ENCODE assay signal across 18 mouse cellular contexts in genomic region chr8:60071610-60072009, GRCm38 (mm10).
"Had no signal": no experiment of that assay in that cellular context is flagged by ENCODE, and none has a peak within 500 bp of the region (broad histone marks: within the 10 kb centered on the region; RNA-seq: fewer than 3 reads in every experiment).

No protein-coding gene starts in this region.

- H3K4me2 ChIP-seq: liver, embryonic 15.5 days; lung, embryonic 15.5 days; midbrain, embryonic 12.5 days; neural tube, embryonic 12.5 days; stomach, embryonic 15.5 days had no signal

- H3K4me1 ChIP-seq: liver, embryonic 15.5 days; lung, embryonic 15.5 days; megakaryocyte, embryonic 14.5 days; midbrain, embryonic 12.5 days; neural tube, embryonic 12.5 days; stomach, embryonic 15.5 days had no signal

- H3K27me3 ChIP-seq: liver, embryonic 15.5 days; lung, embryonic 15.5 days; megakaryocyte, embryonic 14.5 days; midbrain, embryonic 12.5 days; neural tube, embryonic 12.5 days; stomach, embryonic 15.5 days had no signal

- H3K27ac ChIP-seq: liver, embryonic 15.5 days; lung, embryonic 15.5 days; macrophage; midbrain, embryonic 12.5 days; neural tube, embryonic 12.5 days; stomach, embryonic 15.5 days; stomach, postnatal 0 days had no signal

- ATAC-seq: liver, postnatal 0 days; lung, postnatal 0 days had no signal

- H3K4me3 ChIP-seq: liver, embryonic 15.5 days; lung, embryonic 15.5 days; megakaryocyte, embryonic 14.5 days; midbrain, embryonic 12.5 days; neural tube, embryonic 12.5 days; stomach, embryonic 15.5 days had no signal

- H3K36me3 ChIP-seq: liver, embryonic 15.5 days; lung, embryonic 15.5 days; midbrain, embryonic 12.5 days; neural tube, embryonic 12.5 days; stomach, embryonic 15.5 days had no signal

- DNase-seq: liver, postnatal 0 days; lung, adult 2 months; lung, postnatal 14 days; lung, postnatal 36 days; midbrain, embryonic 14.5 days; right cerebral cortex, postnatal 14 days; thymus, adult 2 months; thymus, postnatal 25 days; thymus, postnatal 4 days had no signal

- H3K9me3 ChIP-seq: liver, embryonic 15.5 days; lung, embryonic 15.5 days; megakaryocyte, embryonic 14.5 days; midbrain, embryonic 12.5 days; neural tube, embryonic 12.5 days; stomach, embryonic 15.5 days had no signal

- H3K9ac ChIP-seq: liver, embryonic 15.5 days; liver, postnatal 0 days; lung, embryonic 15.5 days; midbrain, embryonic 12.5 days; neural tube, embryonic 12.5 days; stomach, embryonic 15.5 days had no signal
